ENCODE assay signal across 8 mouse cellular contexts in the genomic region with DNA sequence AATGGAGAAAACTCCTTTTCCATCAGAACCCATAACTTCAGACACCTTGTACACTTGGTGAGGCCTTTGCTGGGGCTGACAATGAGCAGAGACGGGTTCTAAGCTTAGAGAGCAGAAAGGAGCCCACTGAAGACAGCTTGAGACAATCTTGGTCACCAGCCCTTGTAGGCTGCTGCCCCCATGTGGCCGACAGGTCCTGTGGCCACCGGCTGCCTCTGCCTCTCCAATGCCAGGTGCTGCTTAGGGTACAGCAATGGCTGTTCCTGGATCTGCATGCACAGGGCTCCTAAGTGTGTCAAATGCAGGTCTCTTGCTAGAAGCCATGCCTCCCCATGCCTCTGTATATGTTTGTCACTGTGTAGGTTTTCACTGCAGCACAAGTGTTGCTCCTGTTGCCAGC. TPM values are rescaled to one million over a fixed set of nuclear protein-coding genes. Genes with fewer than 3 reads are reported as not detected.
DNase-seq lines count a peak whose midpoint lies in the region; ATAC-seq lines count a peak whose summit lies in the region.

No protein-coding gene starts in this region.

- H3K4me3 ChIP-seq in hindbrain, embryonic 16.5 days (ENCODE audit: low read length), result no peak overlapping the region

- peak; percentile 64; the same call in 1 of the 2 replicates for ATAC-seq in hindbrain, embryonic 16.5 days
- peak; percentile 84 for ATAC-seq in megakaryocyte, adult 5-6 weeks (ENCODE audit: poor library complexity, severe bottlenecking)

- no peak overlapping the region for H3K9ac ChIP-seq in hindbrain, embryonic 16.5 days (ENCODE audit: low read depth, low read length)

- peak; percentile 74 for DNase-seq in R1 (ENCODE audit: low read depth, low spot score)
- peak; percentile 87 to 90 for DNase-seq in cerebellum, postnatal 14 days
- DNase-seq in frontal cortex, postnatal 36 days (ENCODE audit: low spot score in 2 of 2), result peak; percentile 61 to 82
- DNase-seq in left cerebral cortex, adult 18-20 months (ENCODE audit: low spot score in 2 of 2), result peak; percentile 76 to 78
- peak; percentile 79 to 83 for DNase-seq in right cerebral cortex, postnatal 10 days (ENCODE audit: low spot score in 2 of 2)
- peak; percentile 69 for DNase-seq in urinary bladder, postnatal 25 days (ENCODE audit: low spot score)

- H3K9me3 ChIP-seq in hindbrain, embryonic 16.5 days (ENCODE audit: control insufficient read depth, low read length), result no peaks in the 10 kb centered on the region

- no peaks in the 10 kb centered on the region for H3K27me3 ChIP-seq in hindbrain, embryonic 16.5 days (replicated peaks; ENCODE audit: control insufficient read depth, insufficient read depth, low read length)

- peaks cover 39% of the 10 kb centered on the region for H3K36me3 ChIP-seq in hindbrain, embryonic 16.5 days (ENCODE audit: control insufficient read depth, insufficient read depth, low read length)

- no peaks in the 10 kb centered on the region for H3K4me1 ChIP-seq in hindbrain, embryonic 16.5 days (ENCODE audit: control insufficient read depth, insufficient read depth, low read depth, low read length)

- WGBS in hindbrain, embryonic 16.5 days, result 33% methylated on average over 3 of the region's 3 CpGs

- no peak overlapping the region for H3K27ac ChIP-seq in hindbrain, embryonic 16.5 days (ENCODE audit: low read depth, low read length)

- H3K4me2 ChIP-seq in hindbrain, embryonic 16.5 days (ENCODE audit: low read length), result no peak overlapping the region

RNA-seq across cellular contexts. Expression of gene Klf2, which starts 47.0 kb away (rescaled TPM):
- polyA plus RNA-seq in hindbrain, embryonic 16.5 days (2015; fragmentation: Nextera tagmentation; extraction: Ambion mirVana), result 5.1 and 5.4 TPM in 2 replicates
- 10 to 100 TPM; 15.2 to 23.6 TPM for total RNA-seq in left cerebral cortex, adult 18-20 months (2021)
- total RNA-seq in megakaryocyte, adult 5-6 weeks (2015), result 70.6 and 72.1 TPM in 2 replicates
- total RNA-seq in megakaryocyte, adult 5-6 weeks (2017), result 18.9 and 25.5 TPM in 2 replicates

RNA-seq across cellular contexts. Expression of gene Eps15l1, which starts 55.4 kb away (rescaled TPM):
- 51.9 and 58.4 TPM in 2 replicates for polyA plus RNA-seq in hindbrain, embryonic 16.5 days (2015; fragmentation: Nextera tagmentation; extraction: Ambion mirVana)
- 10 to 100 TPM; 62.2 to 63.4 TPM for total RNA-seq in left cerebral cortex, adult 18-20 months (2021)
- total RNA-seq in megakaryocyte, adult 5-6 weeks (2015), result 45.7 and 53.4 TPM in 2 replicates
- total RNA-seq in megakaryocyte, adult 5-6 weeks (2017), result 41.9 and 46.5 TPM in 2 replicates
